Comparison of ENCODE assay signal across 22 mouse cellular contexts in genomic region chrX:41735646-41736045, GRCm38 (mm10).
DNase-seq lines count a peak whose midpoint lies in the region; ATAC-seq and TF ChIP-seq lines count a peak whose summit lies in the region.
"Had no signal": no experiment of that assay in that cellular context is flagged by ENCODE, and none has a peak within 500 bp of the region (broad histone marks: within the 10 kb centered on the region; RNA-seq: fewer than 3 reads in every experiment).

No protein-coding gene starts in this region.

- H3K4me3 ChIP-seq in forebrain, embryonic 13.5 days = no peak overlapping the region
- no peak overlapping the region for H3K4me3 ChIP-seq in forebrain, postnatal 0 days (ENCODE audit: low read depth, low read length)
- no peak overlapping the region for H3K4me3 ChIP-seq in forebrain, embryonic 15.5 days
- H3K4me3 ChIP-seq in forebrain, embryonic 12.5 days (replicated peaks) = no peak overlapping the region
- H3K4me3 ChIP-seq: embryonic facial prominence, embryonic 10.5 days; embryonic facial prominence, embryonic 12.5 days had no signal

- no peak for TF ChIP-seq CTCF in forebrain, postnatal 0 days (IDR thresholded peaks at IDR 0.05; ENCODE audit: low read depth)

- H3K27me3 ChIP-seq in forebrain, embryonic 13.5 days = no peaks in the 10 kb centered on the region
- no peaks in the 10 kb centered on the region for H3K27me3 ChIP-seq in forebrain, postnatal 0 days (ENCODE audit: insufficient read depth, low read length)
- no peaks in the 10 kb centered on the region for H3K27me3 ChIP-seq in forebrain, embryonic 15.5 days
- no peaks in the 10 kb centered on the region for H3K27me3 ChIP-seq in forebrain, embryonic 12.5 days
- H3K27me3 ChIP-seq: CH12.LX; embryonic facial prominence, embryonic 12.5 days had no signal

- no peak for DNase-seq in forebrain, postnatal 0 days
- peak; percentile 67 for DNase-seq in Muller cell, postnatal 12 days (ENCODE audit: inconsistent ontology term)
- DNase-seq in retina, embryonic 14.5 days (ENCODE audit: low spot score) = peak; percentile 10
- DNase-seq in heart, adult 9 months (ENCODE audit: low spot score in 2 of 2) = no peak
- DNase-seq in layer of hippocampus, adult 9-10 months (ENCODE audit: low spot score) = no peak
- DNase-seq: adrenal gland, adult 2 months; adrenal gland, postnatal 10 days; adrenal gland, postnatal 25 days; B cell, adult 2 months; cerebellum, adult 11-12 months; cerebellum, adult 2 months; cerebellum, adult 9-10 months; cerebellum, postnatal 10 days; cerebellum, postnatal 25 days had no signal

- ATAC-seq in forebrain, embryonic 13.5 days = peak; percentile 69
- no peak; the same call in 1 of the 2 replicates for ATAC-seq in forebrain, postnatal 0 days
- peak; percentile 61; the same call in 1 of the 2 replicates for ATAC-seq in forebrain, embryonic 15.5 days (replicated peaks)
- ATAC-seq in forebrain, embryonic 12.5 days (ENCODE audit: low FRiP score) = no peak
- ATAC-seq: CD4-positive, CD25-positive, alpha-beta regulatory T cell, adult 4 months had no signal

- no peaks in the 10 kb centered on the region for H3K36me3 ChIP-seq in forebrain, embryonic 13.5 days (ENCODE audit: poor library complexity, severe bottlenecking)
- no peaks in the 10 kb centered on the region for H3K36me3 ChIP-seq in forebrain, postnatal 0 days (ENCODE audit: insufficient read depth)
- H3K36me3 ChIP-seq in forebrain, embryonic 15.5 days = no peaks in the 10 kb centered on the region
- no peaks in the 10 kb centered on the region for H3K36me3 ChIP-seq in forebrain, embryonic 12.5 days (replicated peaks)
- H3K36me3 ChIP-seq: embryonic facial prominence, embryonic 10.5 days; embryonic facial prominence, embryonic 12.5 days; G1E had no signal

- H3K9me3 ChIP-seq in forebrain, embryonic 13.5 days (replicated peaks) = no peaks in the 10 kb centered on the region
- no peaks in the 10 kb centered on the region for H3K9me3 ChIP-seq in forebrain, postnatal 0 days (ENCODE audit: low read length)
- no peaks in the 10 kb centered on the region for H3K9me3 ChIP-seq in forebrain, embryonic 15.5 days
- no peaks in the 10 kb centered on the region for H3K9me3 ChIP-seq in forebrain, embryonic 12.5 days
- H3K9me3 ChIP-seq: embryonic facial prominence, embryonic 10.5 days; embryonic facial prominence, embryonic 12.5 days; G1E had no signal

- H3K4me2 ChIP-seq in forebrain, embryonic 13.5 days = no peak overlapping the region
- H3K4me2 ChIP-seq in forebrain, postnatal 0 days (ENCODE audit: low read depth) = no peak overlapping the region
- H3K4me2 ChIP-seq in forebrain, embryonic 15.5 days (replicated peaks) = no peak overlapping the region
- no peak overlapping the region for H3K4me2 ChIP-seq in forebrain, embryonic 12.5 days
- H3K4me2 ChIP-seq: embryonic facial prominence, embryonic 12.5 days had no signal

- H3K9ac ChIP-seq in forebrain, embryonic 13.5 days = no peak overlapping the region
- no peak overlapping the region for H3K9ac ChIP-seq in forebrain, postnatal 0 days
- no peak overlapping the region for H3K9ac ChIP-seq in forebrain, embryonic 15.5 days (replicated peaks)
- no peak overlapping the region for H3K9ac ChIP-seq in forebrain, embryonic 12.5 days
- H3K9ac ChIP-seq: embryonic facial prominence, embryonic 12.5 days had no signal

- H3K4me1 ChIP-seq in forebrain, embryonic 13.5 days = no peaks in the 10 kb centered on the region
- no peaks in the 10 kb centered on the region for H3K4me1 ChIP-seq in forebrain, postnatal 0 days (ENCODE audit: insufficient read depth)
- no peaks in the 10 kb centered on the region for H3K4me1 ChIP-seq in forebrain, embryonic 15.5 days
- no peaks in the 10 kb centered on the region for H3K4me1 ChIP-seq in forebrain, embryonic 12.5 days
- H3K4me1 ChIP-seq: embryonic facial prominence, embryonic 10.5 days; embryonic facial prominence, embryonic 12.5 days had no signal

- no peak overlapping the region for H3K27ac ChIP-seq in forebrain, embryonic 13.5 days
- H3K27ac ChIP-seq in forebrain, postnatal 0 days (ENCODE audit: low read depth, low read length) = no peak overlapping the region
- no peak overlapping the region for H3K27ac ChIP-seq in forebrain, embryonic 15.5 days (replicated peaks)
- H3K27ac ChIP-seq in forebrain, embryonic 12.5 days = no peak overlapping the region
- H3K27ac ChIP-seq: embryonic facial prominence, embryonic 10.5 days; embryonic facial prominence, embryonic 12.5 days had no signal

Comparison
In these comparisons a context has a peak if more than half of its experiments do, and no peak if none do; other contexts are left out.
1. ATAC-seq: peak in forebrain, embryonic 13.5 days (single experiment) and forebrain, embryonic 15.5 days (single experiment); none in forebrain, postnatal 0 days (single experiment) and forebrain, embryonic 12.5 days (single experiment).
2. DNase-seq: peak in Muller cell, postnatal 12 days (single experiment) and retina, embryonic 14.5 days (single experiment); none in forebrain, postnatal 0 days (single experiment), heart, adult 9 months (0 of 2) and layer of hippocampus, adult 9-10 months (single experiment).